Mouse (Mus musculus) ES-CJ7 (cell line): ENCODE measurements at regions not wholly inside any gene's neighbourhood (a gene's known extent, or its start where the extent isn't known, plus 50 kb on each side); places are given as distances from the start of the nearest gene placed in this dataset.
A peak's percentile ranks its signal among the peaks of the same experiment; 100 is the strongest.

Experiments used
- DNase-seq: peaks from one replicate; pipeline ENCODE4 v3.0.0; 2011; ENCODE audit warnings: low read depth, low spot score

- no peak for DNase-seq
These were observed 248.8 kb downstream of the Pros1 start for GRCm38 (mm10) chr16:63102930-63103329.

- no peak for DNase-seq
These were observed 250.3 kb downstream of the Pros1 start for GRCm38 (mm10) chr16:63104383-63104782.

- DNase-seq = no peak
These were observed 251.0 kb downstream of the Pros1 start for GRCm38 (mm10) chr16:63104938-63105714.

- no peak for DNase-seq
These were observed 262.3 kb downstream of the Pros1 start for GRCm38 (mm10) chr16:63116456-63116855.

GRCm38 (mm10) chr16:63118721-63119120 lies 264.6 kb downstream of the Pros1 start:
- no peak for DNase-seq

- DNase-seq = no peak
These were observed 289.7 kb downstream of the Pros1 start for GRCm38 (mm10) chr16:63143851-63144250.

GRCm38 (mm10) chr16:63155300-63155821 lies 301.3 kb downstream of the Pros1 start:
- no peak for DNase-seq

- no peak for DNase-seq
These were observed 316.0 kb downstream of the Pros1 start for GRCm38 (mm10) chr16:63170101-63170500.

GRCm38 (mm10) chr16:63179228-63179627 lies 325.1 kb downstream of the Pros1 start:
- no peak for DNase-seq

GRCm38 (mm10) chr16:63191181-63191580 lies 337.1 kb downstream of the Pros1 start:
- no peak for DNase-seq

- DNase-seq = no peak
These were observed 337.5 kb downstream of the Pros1 start for GRCm38 (mm10) chr16:63191623-63192022.

- DNase-seq = no peak
These were observed 340.5 kb downstream of the Pros1 start for GRCm38 (mm10) chr16:63194595-63194994.

GRCm38 (mm10) chr16:63213471-63213870 lies 359.4 kb downstream of the Pros1 start:
- DNase-seq = peak; percentile 84

GRCm38 (mm10) chr16:63220228-63220879 lies 366.2 kb downstream of the Pros1 start:
- no peak for DNase-seq

- no peak for DNase-seq
These were observed 370.5 kb downstream of the Pros1 start for GRCm38 (mm10) chr16:63224608-63225007.

- DNase-seq = no peak
These were observed 371.0 kb downstream of the Pros1 start for GRCm38 (mm10) chr16:63225097-63225496.

- no peak for DNase-seq
These were observed 375.0 kb downstream of the Pros1 start for GRCm38 (mm10) chr16:63229135-63229534.

GRCm38 (mm10) chr16:63229567-63229966 lies 375.5 kb downstream of the Pros1 start:
- no peak for DNase-seq

GRCm38 (mm10) chr16:63270173-63270572 lies 416.1 kb downstream of the Pros1 start:
- DNase-seq = no peak

GRCm38 (mm10) chr16:63277556-63277955 lies 423.4 kb downstream of the Pros1 start:
- no peak for DNase-seq

GRCm38 (mm10) chr16:63278259-63278697 lies 424.2 kb downstream of the Pros1 start:
- DNase-seq = no peak

- no peak for DNase-seq
These were observed 433.5 kb downstream of the Pros1 start for GRCm38 (mm10) chr16:63287655-63288054.

- DNase-seq = no peak
These were observed 457.6 kb downstream of the Pros1 start for GRCm38 (mm10) chr16:63311676-63312075.
